Mouse (Mus musculus) adipose tissue, adult 10 weeks (tissue): Measurements from ENCODE around the gene Ldhc. TPM values are rescaled to one million over a fixed set of nuclear protein-coding genes. Genes with fewer than 3 reads are reported as not detected.

Experiments used
- polyA plus RNA-seq: library from polyadenylated mRNA; stranded (reverse); fragments of 350-450 nt; fragmentation: Illumina TruSeq; extraction: RNeasy Lipid Tissue Mini Kit (QIAGEN cat#74804); gene quantifications from one replicate; pipeline ENCODE4 v1.2.3, GENCODE M21; 2014; ENCODE audit warnings: low read depth, low replicate concordance

The Ldhc gene
- 73.9 TPM for polyA plus RNA-seq

GRCm38 (mm10) chr7:46860996-46861395, at the start of gene Ldhc:
Gene Ldhc (plus strand): TSS chr7:46861203.

GRCm38 (mm10) chr7:46840787-46841525, 20.0 kb upstream of the Ldhc start, which contains the start of gene Ldha:
Gene Ldha (plus strand): TSS chr7:46841475.

GRCm38 (mm10) chr7:46919551-46920176, 58.7 kb downstream of the Ldhc start, which contains the start of gene Tsg101:
Gene Tsg101 (minus strand): TSS chr7:46919969.

Other genes starting within 250 kb of the Ldhc start
- 6.6 TPM for gene Sergef, start 221.4 kb upstream of the Ldhc start, polyA plus RNA-seq
- 0.60 TPM for gene Tph1, start 188.7 kb upstream of the Ldhc start, polyA plus RNA-seq
- 6.0 TPM for gene Saal1, start 150.5 kb upstream of the Ldhc start, polyA plus RNA-seq
- 8.2 TPM for gene Saa3, start 145.5 kb upstream of the Ldhc start, polyA plus RNA-seq
- gene Saa4, start 128.6 kb upstream of the Ldhc start, polyA plus RNA-seq, result not detected
- gene Saa1, start 118.2 kb upstream of the Ldhc start, polyA plus RNA-seq, result 0.63 TPM
- gene Saa2, start 109.4 kb upstream of the Ldhc start, polyA plus RNA-seq, result not detected
- 26.3 TPM for gene Hps5, start 65.1 kb upstream of the Ldhc start, polyA plus RNA-seq
- 25.4 TPM for gene Gtf2h1, start 65.1 kb upstream of the Ldhc start, polyA plus RNA-seq
- 398 TPM for gene Ldha, start 19.7 kb upstream of the Ldhc start, polyA plus RNA-seq
- gene Tsg101, start 58.8 kb downstream of the Ldhc start, polyA plus RNA-seq, result 89.0 TPM
- 15.0 TPM for gene Uevld, start 97.3 kb downstream of the Ldhc start, polyA plus RNA-seq
- gene Gm9999, start 122.4 kb downstream of the Ldhc start, polyA plus RNA-seq, result 45.0 TPM
- gene Spty2d1, start 147.2 kb downstream of the Ldhc start, polyA plus RNA-seq, result 20.6 TPM
- gene Tmem86a, start 189.4 kb downstream of the Ldhc start, polyA plus RNA-seq, result 18.6 TPM